Mouse (Mus musculus) MEL (cell line): ENCODE data around the gene Nubpl. TPM values are rescaled to one million over a fixed set of nuclear protein-coding genes. Genes with fewer than 3 reads are reported as not detected.

Experiments
- DNase-seq: peaks from one replicate; pipeline ENCODE4 v3.0.0; 2011; ENCODE audit warnings: low read depth, low spot score
- H3K27ac ChIP-seq: 2 replicates; pipeline ENCODE4 v1.5.1; 2012; ENCODE audit warnings: low read depth, mild to moderate bottlenecking, control low read depth, low read length, moderate library complexity; ENCODE audit not compliant: control insufficient read depth
- H3K27me3 ChIP-seq, 2 experiments: fragments of 150-350 bp in 1 of 2; sonication (generic) in 1 of 2; 2 replicates each; pipeline ENCODE4 v1.6.1; 2012; ENCODE audit warnings: low read length in 2 of 2, mild to moderate bottlenecking in 2 of 2, improper control_type of control experiment in 1 of 2, moderate library complexity in 1 of 2; ENCODE audit not compliant: insufficient read depth in 2 of 2, control insufficient read depth in 1 of 2
- H3K36me3 ChIP-seq, 2 experiments: 2 replicates each; pipeline ENCODE4 v1.6.1; 2012 to 2014; ENCODE audit warnings: low read length in 2 of 2, improper control_type of control experiment in 1 of 2, inconsistent platforms in 1 of 2, mild to moderate bottlenecking in 1 of 2; ENCODE audit not compliant: insufficient read depth in 2 of 2, control insufficient read depth in 1 of 2
- H3K4me1 ChIP-seq, 2 experiments: fragments of 150-350 bp in 1 of 2; sonication (generic) in 1 of 2; 2 replicates each; pipeline ENCODE4 v1.6.1; 2012; ENCODE audit warnings: low read length in 2 of 2, improper control_type of control experiment in 1 of 2, mild to moderate bottlenecking in 1 of 2; ENCODE audit not compliant: insufficient read depth in 2 of 2, control insufficient read depth in 1 of 2
- H3K4me3 ChIP-seq, 2 experiments: fragments of 150-350 bp in 1 of 2; sonication (generic) in 1 of 2; 2 replicates each; pipeline ENCODE4 v1.5.1; 2012; ENCODE audit warnings: low read depth in 2 of 2, low read length in 2 of 2, mild to moderate bottlenecking in 2 of 2, moderate library complexity in 2 of 2, control low read depth in 1 of 2, improper control_type of control experiment in 1 of 2; ENCODE audit not compliant: control insufficient read depth in 1 of 2, insufficient read depth in 1 of 2
- H3K79me2 ChIP-seq: 2 replicates; pipeline ENCODE4 v1.6.1; 2012; ENCODE audit warnings: mild to moderate bottlenecking, low read length, moderate library complexity; ENCODE audit not compliant: control insufficient read depth, poor library complexity, insufficient read depth
- H3K9ac ChIP-seq: 2 replicates; pipeline ENCODE4 v1.6.1; 2012; ENCODE audit warnings: low read depth, mild to moderate bottlenecking, control low read depth, low read length, moderate library complexity; ENCODE audit not compliant: control insufficient read depth, poor library complexity, severe bottlenecking
- H3K9me3 ChIP-seq: fragments of 150-350 bp; sonication (generic); replicated peaks from 2 replicates; pipeline ENCODE4 v1.6.1; 2012; ENCODE audit warnings: mild to moderate bottlenecking, low read length, improper control_type of control experiment, moderate library complexity; ENCODE audit not compliant: insufficient read depth
- CHD1 ChIP-seq: IDR thresholded peaks from 2 replicates; pipeline ENCODE4 v1.6.1; 2012; ENCODE audit warnings: low read depth, mild to moderate bottlenecking, inconsistent platforms, low read length, improper control_type of control experiment
- CHD2 ChIP-seq: IDR thresholded peaks from 2 replicates; pipeline ENCODE4 v1.6.1; 2011; ENCODE audit warnings: low read length, improper control_type of control experiment
- CTCF ChIP-seq, 3 experiments: IDR thresholded peaks in 2 of 3; conservative IDR thresholded peaks in 1 of 3; 2 replicates each; pipeline ENCODE4 v1.5.1; 2011 to 2012; ENCODE audit warnings: low read length in 3 of 3, low read depth in 2 of 3, mild to moderate bottlenecking in 2 of 3, improper control_type of control experiment in 1 of 3, inconsistent platforms in 1 of 3, mixed read lengths in 1 of 3, moderate library complexity in 1 of 3; ENCODE audit not compliant: control insufficient read depth in 1 of 3, insufficient read depth in 1 of 3, poor library complexity in 1 of 3, severe bottlenecking in 1 of 3
- ELF1 ChIP-seq: IDR thresholded peaks from 2 replicates; pipeline ENCODE4 v1.6.1; 2014; ENCODE audit warnings: low read depth, mild to moderate bottlenecking, inconsistent platforms, low read length, improper control_type of control experiment, moderate library complexity
- EP300 ChIP-seq, 2 experiments: IDR thresholded peaks; 2 replicates each; pipeline ENCODE4 v1.6.1; 2011; ENCODE audit warnings: improper control_type of control experiment in 2 of 2, low read length in 2 of 2, low read depth in 1 of 2, mild to moderate bottlenecking in 1 of 2
- ETS1 ChIP-seq: IDR thresholded peaks from 2 replicates; pipeline ENCODE4 v1.6.1; 2012; ENCODE audit warnings: low read depth, mild to moderate bottlenecking, inconsistent platforms, low read length, improper control_type of control experiment, moderate library complexity
- GABPA ChIP-seq: IDR thresholded peaks from 2 replicates; pipeline ENCODE4 v1.6.1; 2012; ENCODE audit warnings: low read depth, mild to moderate bottlenecking, inconsistent platforms, low read length, improper control_type of control experiment, moderate library complexity
- GATA1 ChIP-seq: IDR thresholded peaks from 2 replicates; pipeline ENCODE4 v1.6.1; 2011; ENCODE audit warnings: low read depth, low read length, improper control_type of control experiment
- HCFC1 ChIP-seq: IDR thresholded peaks from 2 replicates; pipeline ENCODE4 v1.6.1; 2012; ENCODE audit warnings: low read depth, mild to moderate bottlenecking, inconsistent platforms, low read length, improper control_type of control experiment, moderate library complexity
- JUND ChIP-seq: IDR thresholded peaks from 2 replicates; pipeline ENCODE4 v1.6.1; 2011; ENCODE audit warnings: low read depth, mild to moderate bottlenecking, improper control_type of control experiment, low read length
- KAT2A ChIP-seq: conservative IDR thresholded peaks from 2 replicates; pipeline ENCODE4 v1.6.1; 2012; ENCODE audit warnings: low read depth, low read length, improper control_type of control experiment, inconsistent platforms
- MAFK ChIP-seq: IDR thresholded peaks from 2 replicates; pipeline ENCODE4 v1.6.1; 2011; ENCODE audit warnings: low read depth, mild to moderate bottlenecking, low read length, improper control_type of control experiment, borderline replicate concordance
- MAX ChIP-seq: IDR thresholded peaks from 2 replicates; pipeline ENCODE4 v1.6.1; 2011; ENCODE audit warnings: low read length, improper control_type of control experiment
- MXI1 ChIP-seq: IDR thresholded peaks from 2 replicates; pipeline ENCODE4 v1.6.1; 2011; ENCODE audit warnings: mild to moderate bottlenecking, low read depth, low read length, improper control_type of control experiment
- MYC ChIP-seq: IDR thresholded peaks from 2 replicates; pipeline ENCODE4 v1.6.1; 2011; ENCODE audit warnings: low read depth, mild to moderate bottlenecking, low read length, improper control_type of control experiment, moderate library complexity
- NELFE ChIP-seq: IDR thresholded peaks from 2 replicates; pipeline ENCODE4 v1.6.1; 2011; ENCODE audit warnings: low read depth, low read length, improper control_type of control experiment
- NRF1 ChIP-seq: IDR thresholded peaks from 2 replicates; pipeline ENCODE4 v1.6.1; 2014; ENCODE audit warnings: low read depth, mild to moderate bottlenecking, inconsistent platforms, low read length, improper control_type of control experiment, moderate library complexity; ENCODE audit not compliant: poor library complexity, insufficient read depth, severe bottlenecking
- POLR2A ChIP-seq, 2 experiments: IDR thresholded peaks; 2 replicates each; pipeline ENCODE4 v1.6.1; 2011 to 2012; ENCODE audit warnings: low read length in 2 of 2, mild to moderate bottlenecking in 2 of 2, control low read depth in 1 of 2, improper control_type of control experiment in 1 of 2, low read depth in 1 of 2, moderate library complexity in 1 of 2; ENCODE audit not compliant: control insufficient read depth in 1 of 2, insufficient read depth in 1 of 2, poor library complexity in 1 of 2
- POLR2AphosphoS2 ChIP-seq: IDR thresholded peaks from 2 replicates; pipeline ENCODE4 v1.6.1; 2011; ENCODE audit warnings: low read length, improper control_type of control experiment
- RCOR1 ChIP-seq: IDR thresholded peaks from 2 replicates; pipeline ENCODE4 v1.6.1; 2012; ENCODE audit warnings: low read depth, mild to moderate bottlenecking, inconsistent platforms, low read length, improper control_type of control experiment
- SIN3A ChIP-seq: IDR thresholded peaks from 2 replicates; pipeline ENCODE4 v1.6.1; 2012; ENCODE audit warnings: low read length, improper control_type of control experiment, inconsistent platforms
- TAL1 ChIP-seq: IDR thresholded peaks from 2 replicates; pipeline ENCODE4 v1.6.1; 2012; ENCODE audit warnings: mild to moderate bottlenecking, inconsistent platforms, low read length, moderate library complexity, mixed read lengths
- TCF12 ChIP-seq: IDR thresholded peaks from 2 replicates; pipeline ENCODE4 v1.6.1; 2014; ENCODE audit warnings: low read depth, mild to moderate bottlenecking, inconsistent platforms, low read length, improper control_type of control experiment, moderate library complexity
- UBTF ChIP-seq: IDR thresholded peaks from 2 replicates; pipeline ENCODE4 v1.6.1; 2012; ENCODE audit warnings: low read depth, mild to moderate bottlenecking, inconsistent platforms, low read length, improper control_type of control experiment, moderate library complexity, borderline replicate concordance; ENCODE audit not compliant: insufficient read depth
- USF1 ChIP-seq: IDR thresholded peaks from 2 replicates; pipeline ENCODE4 v1.6.1; 2014; ENCODE audit warnings: low read depth, mild to moderate bottlenecking, inconsistent platforms, low read length, improper control_type of control experiment, moderate library complexity
- ZC3H11A ChIP-seq: IDR thresholded peaks from 2 replicates; pipeline ENCODE4 v1.6.1; 2012; ENCODE audit warnings: low read depth, mild to moderate bottlenecking, inconsistent platforms, low read length, improper control_type of control experiment
- ZMIZ1 ChIP-seq: IDR thresholded peaks from 2 replicates; pipeline ENCODE4 v1.6.1; 2012; ENCODE audit warnings: low read depth, mild to moderate bottlenecking, inconsistent platforms, low read length, improper control_type of control experiment, moderate library complexity
- ZNF384 ChIP-seq: IDR thresholded peaks from 2 replicates; pipeline ENCODE4 v1.6.1; 2012; ENCODE audit warnings: low read depth, mild to moderate bottlenecking, inconsistent platforms, low read length, improper control_type of control experiment
- polyA plus RNA-seq, 2 experiments: library from polyadenylated mRNA; stranded (reverse) in 1 of 2; unstranded in 1 of 2; fragments of >175 nt in 1 of 2; fragments of >200 nt in 1 of 2; gene quantifications; 2 replicates each; pipeline versions ENCODE4 v1.2.1 to v1.2.4; 2012; ENCODE audit warnings: low replicate concordance in 2 of 2, low read depth in 1 of 2; ENCODE audit not compliant: insufficient read length in 2 of 2, insufficient read depth in 1 of 2, missing spikeins in 1 of 2
- total RNA-seq: library from RNA; depleted of rRNA; stranded (reverse); fragments of 300-350 nt; gene quantifications from 2 replicates; pipeline ENCODE4 v1.2.3, GENCODE M21; 2012; rRNA removed

Gene Nubpl
- total RNA-seq (4.3 and 5.2 TPM in 2 replicates), polyA plus RNA-seq (1 to 10 TPM in 1 of 2 experiments, not detected in 1; 4.7 TPM)

- Histone ChIP-seq H3K27me3 (peaks cover 3% of the 10 kb centered on the region in 2 experiments; a peak in 3 of 4 replicates), H3K27ac (no peak within 1 kb of the TSS)
Measured at GRCm38 (mm10) chr12:52097650-52098070, at the start of gene Nubpl. Gene Nubpl, plus strand, starts transcription at chr12:52097737.

DNA sequence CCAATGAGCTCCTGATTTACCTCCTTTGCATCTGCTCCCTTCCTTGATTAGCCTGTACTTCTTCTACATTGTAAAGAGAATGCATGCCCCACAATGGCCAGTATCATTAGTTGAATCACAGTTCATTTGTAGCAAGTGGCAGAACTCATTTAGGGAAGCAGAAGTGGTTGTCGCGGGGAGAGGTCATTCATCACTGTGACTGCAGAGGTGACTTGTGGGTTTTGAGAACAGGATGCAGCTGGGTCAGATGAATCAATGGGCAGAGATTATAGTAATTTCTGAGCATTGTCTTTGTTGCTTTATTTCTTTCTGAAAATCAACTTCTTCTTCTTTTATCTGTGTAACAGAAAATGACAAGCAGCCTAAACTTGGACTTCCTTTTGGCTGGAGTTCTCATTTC lies 48.2 kb upstream of the Nubpl start:
- H3K9me3 ChIP-seq = no peaks in the 10 kb centered on the region
- peaks cover 0 to 7% of the 10 kb centered on the region in 2 experiments; a peak in 1 of 4 replicates for H3K36me3 ChIP-seq
- peaks cover 0 to 11% of the 10 kb centered on the region in 2 experiments; a peak in 1 of 4 replicates for H3K4me1 ChIP-seq
- no peak overlapping the region for H3K4me3 ChIP-seq
- H3K27me3 ChIP-seq = no peaks in the 10 kb centered on the region
- TF ChIP-seq NRF1 = no peak
- TF ChIP-seq ETS1 = peak; percentile 54
- TF ChIP-seq EP300 (IDR thresholded peaks at IDR 0.05; ENCODE audit: low read depth in 1 of 2, low read length in 2 of 2) = peak in 1 of 2 experiments; percentile 38; a peak in 1 of 4 replicates
- peak; percentile 84 for TF ChIP-seq RCOR1
- peak; percentile 57 for TF ChIP-seq TAL1
- no peaks in the 10 kb centered on the region for H3K79me2 ChIP-seq
- no peak overlapping the region for H3K27ac ChIP-seq
- peak; percentile 68 for DNase-seq
- H3K9ac ChIP-seq = no peak overlapping the region

More at GRCm38 (mm10) chr12:52097650-52098070, at the start of gene Nubpl:
- H3K4me3 ChIP-seq = peak within 1 kb of the TSS; percentile 93 to 100
- peak within 1 kb of the TSS; percentile 99 for H3K9ac ChIP-seq
- H3K4me1 ChIP-seq = peaks cover 0 to 3% of the 10 kb centered on the region in 2 experiments; a peak in 2 of 4 replicates
- peak; percentile 97 for DNase-seq
- H3K79me2 ChIP-seq = no peaks in the 10 kb centered on the region; the same call in 1 of the 2 replicates
- H3K36me3 ChIP-seq = peaks cover 0 to 4% of the 10 kb centered on the region in 2 experiments; a peak in 2 of 4 replicates
- no peak for TF ChIP-seq RCOR1
- TF ChIP-seq ZMIZ1 = no peak
- TF ChIP-seq USF1 = peak; percentile 50
- TF ChIP-seq HCFC1 = peak; percentile 88
- no peak for TF ChIP-seq JUND
- TF ChIP-seq SIN3A = peak; percentile 98
- no peak for TF ChIP-seq NRF1
- TF ChIP-seq CHD2 = no peak
- TF ChIP-seq TCF12 = 0 out of 2 replicates have a peak, but pooled peaks have one; percentile 12
- TF ChIP-seq POLR2A (IDR thresholded peaks at IDR 0.05; ENCODE audit: control insufficient read depth in 1 of 2, insufficient read depth in 1 of 2, low read depth in 1 of 2, low read length in 2 of 2, poor library complexity in 1 of 2) = peak; percentile 76 to 78; a peak in 3 of 4 replicates
- TF ChIP-seq MAX = peak; percentile 71; the same call in 1 of the 2 replicates
- TF ChIP-seq GATA1 = no peak
- no peak for TF ChIP-seq CTCF (IDR thresholded peaks at IDR 0.05 in 2 of 3, conservative IDR thresholded peaks at IDR 0.05 in 1 of 3; ENCODE audit: control insufficient read depth in 1 of 3, insufficient read depth in 1 of 3, low read depth in 2 of 3, low read length in 3 of 3, poor library complexity in 1 of 3, severe bottlenecking in 1 of 3)
- TF ChIP-seq ZNF384 = no peak
- peak; percentile 66; the same call in 1 of the 2 replicates for TF ChIP-seq MYC
- no peak for TF ChIP-seq UBTF
- no peak; the same call in 1 of the 2 replicates for TF ChIP-seq KAT2A
- peak; percentile 94 for TF ChIP-seq MXI1
- peak; percentile 78 for TF ChIP-seq ELF1
- 0 out of 4 replicates have a peak, but pooled peaks of 1 of the 2 experiments have one; percentile 9 for TF ChIP-seq EP300 (IDR thresholded peaks at IDR 0.05; ENCODE audit: low read depth in 1 of 2, low read length in 2 of 2)
- no peak for TF ChIP-seq GABPA
- no peak for TF ChIP-seq TAL1
- TF ChIP-seq ZC3H11A = peak; percentile 8; the same call in 1 of the 2 replicates
- no peak for TF ChIP-seq CHD1
- TF ChIP-seq NELFE = peak; percentile 79
- TF ChIP-seq MAFK = no peak
- 0 out of 2 replicates have a peak, but pooled peaks have one; percentile 15 for TF ChIP-seq ETS1
- TF ChIP-seq POLR2AphosphoS2 = no peak
- no peaks in the 10 kb centered on the region for H3K9me3 ChIP-seq
